Mouse (Mus musculus) testis, adult 10 weeks (tissue): Measurements from ENCODE around the gene Cited4. TPM values are rescaled to one million over a fixed set of nuclear protein-coding genes. Genes with fewer than 3 reads are reported as not detected.

Experiments used
- polyA plus RNA-seq: library from polyadenylated mRNA; stranded (reverse); fragments of 350-450 nt; fragmentation: Illumina TruSeq; extraction: RNeasy Lipid Tissue Mini Kit (QIAGEN cat#74804); gene quantifications from one replicate; pipeline ENCODE4 v1.2.3, GENCODE M21; 2014; ENCODE audit warnings: low read depth, low replicate concordance

Cited4 gene
- not detected for polyA plus RNA-seq

DNA sequence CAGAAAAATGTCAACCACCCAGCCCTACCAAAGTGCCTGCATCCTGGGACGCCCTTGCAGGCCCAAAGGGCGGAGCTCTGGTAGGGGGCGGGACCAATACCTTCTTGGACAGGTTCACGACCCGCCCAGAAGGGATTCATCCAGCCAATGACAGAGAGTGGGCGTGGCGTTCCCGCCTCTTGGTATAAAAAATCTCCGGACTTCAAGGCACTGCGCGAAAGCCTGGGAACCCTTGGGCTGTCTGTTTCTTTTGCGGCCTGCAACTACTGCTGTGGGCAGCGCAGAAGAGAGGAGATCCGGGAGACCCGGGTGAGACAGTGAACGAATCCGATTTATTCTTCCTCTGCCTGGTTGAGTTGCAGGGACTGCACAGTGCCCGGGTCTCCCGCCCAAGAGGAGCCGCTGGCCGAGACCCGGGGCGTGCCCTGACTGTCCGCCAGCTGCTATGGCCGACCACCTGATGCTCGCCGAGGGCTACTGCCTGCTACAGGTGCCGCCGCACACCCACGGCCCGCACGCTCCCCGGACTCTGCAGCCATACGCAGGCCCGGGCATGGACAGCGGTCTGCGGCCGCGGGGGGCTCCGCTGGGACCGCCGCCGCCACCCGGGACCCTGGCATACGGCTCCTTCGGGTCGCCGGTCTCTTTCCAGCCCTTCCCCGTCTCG, at the start of gene Cited4:
Cited4 (plus strand) TSS at position 215 of the 667 bp plus-strand sequence.

Other genes with a start within 250 kb of the Cited4 start
- 10.5 TPM for gene Slfnl1, start 134.3 kb upstream of the Cited4 start, polyA plus RNA-seq
- gene Ctps, start 96.3 kb upstream of the Cited4 start, polyA plus RNA-seq: 17.2 TPM
- not detected for gene Gm8439, start 77.8 kb upstream of the Cited4 start, polyA plus RNA-seq
- gene Kcnq4, start 82.0 kb downstream of the Cited4 start, polyA plus RNA-seq: not detected
- 11.8 TPM for gene Nfyc, start 165.0 kb downstream of the Cited4 start, polyA plus RNA-seq
- 0.95 TPM for gene Rims3, start 188.2 kb downstream of the Cited4 start, polyA plus RNA-seq